Mouse (Mus musculus): ENCODE measurements at regions not wholly inside any gene's neighbourhood (a gene's known extent, or its start where the extent isn't known, plus 50 kb on each side); places are given as distances from the start of the nearest gene placed in this dataset.

GRCm38 (mm10) chr17:45836731-45837130 is 103.1 kb upstream of the 1600014C23Rik start:
- Histone ChIP-seq H3K36me3 (ENCODE audit: control insufficient read depth, insufficient read depth, low read length) (no peaks in the 10 kb centered on the region), H3K4me1 (ENCODE audit: control insufficient read depth, insufficient read depth, low read length) (no peaks in the 10 kb centered on the region), H3K4me2 (ENCODE audit: low read depth, low read length) (no peak overlapping the region), H3K4me3 (ENCODE audit: low read depth, low read length) (no peak overlapping the region), H3K27me3 (ENCODE audit: control insufficient read depth, insufficient read depth, low read length) (no peaks in the 10 kb centered on the region), H3K27ac (ENCODE audit: low read depth, low read length) (no peak overlapping the region), H3K9me3 (ENCODE audit: control insufficient read depth, low read length) (no peaks in the 10 kb centered on the region), H3K9ac (replicated peaks; ENCODE audit: low read depth, low read length) (no peak overlapping the region)
- WGBS: 49% methylated on average over 7 of the region's 7 CpGs
- no peak for ATAC-seq (ENCODE audit: low read depth)

GRCm38 (mm10) chr17:45836253-45836652 is 102.6 kb upstream of the 1600014C23Rik start:
- WGBS: 55% methylated on average over 7 of the region's 7 CpGs
- no peak for ATAC-seq (ENCODE audit: low read depth)
- Histone ChIP-seq H3K36me3 (ENCODE audit: control insufficient read depth, insufficient read depth, low read length) (no peaks in the 10 kb centered on the region), H3K9me3 (ENCODE audit: control insufficient read depth, low read length) (no peaks in the 10 kb centered on the region), H3K4me1 (ENCODE audit: control insufficient read depth, insufficient read depth, low read length) (no peaks in the 10 kb centered on the region), H3K4me2 (ENCODE audit: low read depth, low read length) (no peak overlapping the region), H3K27me3 (ENCODE audit: control insufficient read depth, insufficient read depth, low read length) (no peaks in the 10 kb centered on the region), H3K27ac (ENCODE audit: low read depth, low read length) (no peak overlapping the region), H3K4me3 (ENCODE audit: low read depth, low read length) (no peak overlapping the region), H3K9ac (replicated peaks; ENCODE audit: low read depth, low read length) (no peak overlapping the region)

GRCm38 (mm10) chr17:45834518-45835071 is 101.0 kb upstream of the 1600014C23Rik start:
- Histone ChIP-seq H3K27ac (ENCODE audit: low read depth, low read length) (no peak overlapping the region), H3K4me2 (ENCODE audit: low read depth, low read length) (no peak overlapping the region), H3K36me3 (ENCODE audit: control insufficient read depth, insufficient read depth, low read length) (no peaks in the 10 kb centered on the region), H3K9ac (replicated peaks; ENCODE audit: low read depth, low read length) (no peak overlapping the region), H3K9me3 (ENCODE audit: control insufficient read depth, low read length) (no peaks in the 10 kb centered on the region), H3K4me1 (ENCODE audit: control insufficient read depth, insufficient read depth, low read length) (no peaks in the 10 kb centered on the region), H3K27me3 (ENCODE audit: control insufficient read depth, insufficient read depth, low read length) (no peaks in the 10 kb centered on the region), H3K4me3 (ENCODE audit: low read depth, low read length) (no peak overlapping the region)
- no peak for ATAC-seq (ENCODE audit: low read depth)
- WGBS: 63% methylated on average over 10 of the region's 10 CpGs

GRCm38 (mm10) chr17:45830324-45830723 is 96.7 kb upstream of the 1600014C23Rik start:
- no peak for ATAC-seq (ENCODE audit: low read depth)
- WGBS: 88% methylated on average over 5 of the region's 5 CpGs

GRCm38 (mm10) chr17:45829571-45829970 is 95.9 kb upstream of the 1600014C23Rik start:
- Histone ChIP-seq H3K9ac (replicated peaks; ENCODE audit: low read depth, low read length) (no peak overlapping the region), H3K27me3 (ENCODE audit: control insufficient read depth, insufficient read depth, low read length) (no peaks in the 10 kb centered on the region), H3K27ac (ENCODE audit: low read depth, low read length) (no peak overlapping the region), H3K36me3 (ENCODE audit: control insufficient read depth, insufficient read depth, low read length) (no peaks in the 10 kb centered on the region), H3K4me2 (ENCODE audit: low read depth, low read length) (no peak overlapping the region), H3K4me1 (ENCODE audit: control insufficient read depth, insufficient read depth, low read length) (no peaks in the 10 kb centered on the region), H3K9me3 (ENCODE audit: control insufficient read depth, low read length) (no peaks in the 10 kb centered on the region), H3K4me3 (ENCODE audit: low read depth, low read length) (no peak overlapping the region)
- no peak for ATAC-seq (ENCODE audit: low read depth)
- WGBS: 64% methylated on average over 9 of the region's 9 CpGs

More at GRCm38 (mm10) chr17:45830324-45830723, 96.7 kb upstream of the 1600014C23Rik start:
- no peak overlapping the region for H3K27ac ChIP-seq (ENCODE audit: low read depth, low read length)
- no peaks in the 10 kb centered on the region for H3K9me3 ChIP-seq (ENCODE audit: control insufficient read depth, low read length)
- H3K4me1 ChIP-seq (ENCODE audit: control insufficient read depth, insufficient read depth, low read length): no peaks in the 10 kb centered on the region
- no peak overlapping the region for H3K4me2 ChIP-seq (ENCODE audit: low read depth, low read length)
- H3K4me3 ChIP-seq (ENCODE audit: low read depth, low read length): no peak overlapping the region
- no peaks in the 10 kb centered on the region for H3K36me3 ChIP-seq (ENCODE audit: control insufficient read depth, insufficient read depth, low read length)
- no peaks in the 10 kb centered on the region for H3K27me3 ChIP-seq (ENCODE audit: control insufficient read depth, insufficient read depth, low read length)
- no peak overlapping the region for H3K9ac ChIP-seq (replicated peaks; ENCODE audit: low read depth, low read length)

GRCm38 (mm10) chr17:45828843-45829242 is 95.2 kb upstream of the 1600014C23Rik start:
- WGBS: 35% methylated on average over 11 of the region's 11 CpGs
- Histone ChIP-seq H3K36me3 (ENCODE audit: control insufficient read depth, insufficient read depth, low read length) (no peaks in the 10 kb centered on the region), H3K4me3 (ENCODE audit: low read depth, low read length) (no peak overlapping the region), H3K4me1 (ENCODE audit: control insufficient read depth, insufficient read depth, low read length) (no peaks in the 10 kb centered on the region), H3K27me3 (ENCODE audit: control insufficient read depth, insufficient read depth, low read length) (no peaks in the 10 kb centered on the region), H3K9ac (replicated peaks; ENCODE audit: low read depth, low read length) (no peak overlapping the region), H3K27ac (ENCODE audit: low read depth, low read length) (no peak overlapping the region), H3K9me3 (ENCODE audit: control insufficient read depth, low read length) (no peaks in the 10 kb centered on the region), H3K4me2 (ENCODE audit: low read depth, low read length) (no peak overlapping the region)
- ATAC-seq (ENCODE audit: low read depth): no peak

- Histone ChIP-seq H3K27ac (ENCODE audit: low read depth, low read length) (no peak overlapping the region), H3K4me1 (ENCODE audit: control insufficient read depth, insufficient read depth, low read length) (no peaks in the 10 kb centered on the region), H3K27me3 (ENCODE audit: control insufficient read depth, insufficient read depth, low read length) (no peaks in the 10 kb centered on the region), H3K4me2 (ENCODE audit: low read depth, low read length) (no peak overlapping the region), H3K36me3 (ENCODE audit: control insufficient read depth, insufficient read depth, low read length) (no peaks in the 10 kb centered on the region), H3K4me3 (ENCODE audit: low read depth, low read length) (no peak overlapping the region), H3K9ac (replicated peaks; ENCODE audit: low read depth, low read length) (no peak overlapping the region), H3K9me3 (ENCODE audit: control insufficient read depth, low read length) (no peaks in the 10 kb centered on the region)
- 70% methylated on average over 9 of the region's 9 CpGs for WGBS
- no peak for ATAC-seq (ENCODE audit: low read depth)
Observed at GRCm38 (mm10) chr17:45828284-45828824, 94.7 kb upstream of the 1600014C23Rik start.

- Histone ChIP-seq H3K36me3 (ENCODE audit: control insufficient read depth, insufficient read depth, low read length) (no peaks in the 10 kb centered on the region), H3K4me2 (ENCODE audit: low read depth, low read length) (no peak overlapping the region), H3K27me3 (ENCODE audit: control insufficient read depth, insufficient read depth, low read length) (no peaks in the 10 kb centered on the region), H3K9me3 (ENCODE audit: control insufficient read depth, low read length) (no peaks in the 10 kb centered on the region), H3K9ac (replicated peaks; ENCODE audit: low read depth, low read length) (no peak overlapping the region), H3K27ac (ENCODE audit: low read depth, low read length) (no peak overlapping the region), H3K4me1 (ENCODE audit: control insufficient read depth, insufficient read depth, low read length) (no peaks in the 10 kb centered on the region), H3K4me3 (ENCODE audit: low read depth, low read length) (no peak overlapping the region)
- WGBS: 66% methylated on average over 8 of the region's 8 CpGs
- no peak for ATAC-seq (ENCODE audit: low read depth)
Observed at GRCm38 (mm10) chr17:45824977-45825376, 91.3 kb upstream of the 1600014C23Rik start.

- no peaks in the 10 kb centered on the region for H3K27me3 ChIP-seq (ENCODE audit: control insufficient read depth, insufficient read depth, low read length)
- no peak overlapping the region for H3K4me3 ChIP-seq (ENCODE audit: low read depth, low read length)
- no peaks in the 10 kb centered on the region for H3K4me1 ChIP-seq (ENCODE audit: control insufficient read depth, insufficient read depth, low read length)
- WGBS: 86% methylated on average over 5 of the region's 5 CpGs
- ATAC-seq (ENCODE audit: low read depth): no peak
- no peak overlapping the region for H3K9ac ChIP-seq (replicated peaks; ENCODE audit: low read depth, low read length)
- no peak overlapping the region for H3K4me2 ChIP-seq (ENCODE audit: low read depth, low read length)
- H3K36me3 ChIP-seq (ENCODE audit: control insufficient read depth, insufficient read depth, low read length): no peaks in the 10 kb centered on the region
- H3K9me3 ChIP-seq (ENCODE audit: control insufficient read depth, low read length): no peaks in the 10 kb centered on the region
- H3K27ac ChIP-seq (ENCODE audit: low read depth, low read length): no peak overlapping the region
Observed at GRCm38 (mm10) chr17:45823501-45823900, 89.9 kb upstream of the 1600014C23Rik start.
